Mouse (Mus musculus): ENCODE data around the gene A930033H14Rik.

- TF ChIP-seq CTCF (IDR thresholded peaks at IDR 0.05; ENCODE audit: control insufficient read depth, insufficient read depth, insufficient replicate concordance, low read depth, low read length) (no peak), POLR2A (IDR thresholded peaks at IDR 0.05; ENCODE audit: control insufficient read depth, low read depth, low read length) (no peak)
Measured at GRCm38 (mm10) chr10:69160877-69161276, 52.0 kb downstream of the A930033H14Rik start.
